Mouse (Mus musculus): ENCODE measurements at regions not wholly inside any gene's neighbourhood (a gene's known extent, or its start where the extent isn't known, plus 50 kb on each side); places are given as distances from the start of the nearest gene placed in this dataset.

DNA sequence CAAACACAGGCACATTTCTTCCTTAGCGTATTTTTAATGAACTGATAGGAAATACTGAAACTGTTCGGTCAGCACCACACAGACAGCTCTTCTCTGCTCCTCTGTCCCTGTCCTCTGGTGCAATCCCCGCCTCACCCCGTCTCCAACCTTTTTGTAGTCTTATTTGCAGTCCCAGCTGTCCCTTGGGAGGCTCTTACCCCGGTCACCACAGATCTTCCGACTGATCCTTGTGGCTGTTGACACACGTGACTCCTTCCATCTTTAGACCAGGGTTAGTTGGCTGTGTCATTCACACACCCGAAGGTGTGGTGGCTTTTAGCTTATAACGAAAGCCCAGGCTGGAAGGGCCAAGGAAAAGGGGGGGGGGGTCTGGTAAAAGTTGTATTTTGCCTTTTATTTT is 56.4 kb downstream of the Cyp26a1 start:
- Histone ChIP-seq H3K36me3 (replicated peaks) (no peaks in the 10 kb centered on the region), H3K27ac (replicated peaks) (no peak overlapping the region), H3K9ac (no peak overlapping the region), H3K4me1 (replicated peaks) (no peaks in the 10 kb centered on the region), H3K27me3 (no peaks in the 10 kb centered on the region), H3K4me3 (replicated peaks) (no peak overlapping the region), H3K4me2 (no peak overlapping the region), H3K9me3 (replicated peaks) (no peaks in the 10 kb centered on the region)
- ATAC-seq (ENCODE audit: insufficient read depth) = no peak
- 61% methylated on average over 9 of the region's 9 CpGs for WGBS (ENCODE audit: insufficient replicate concordance)

- WGBS (ENCODE audit: insufficient replicate concordance) = 67% methylated on average over 3 of the region's 3 CpGs
- no peak for ATAC-seq (ENCODE audit: insufficient read depth)
- H3K27ac ChIP-seq (replicated peaks) = no peak overlapping the region
- no peaks in the 10 kb centered on the region for H3K36me3 ChIP-seq (replicated peaks)
- H3K27me3 ChIP-seq = no peaks in the 10 kb centered on the region
- H3K4me2 ChIP-seq = no peak overlapping the region
- H3K9me3 ChIP-seq (replicated peaks) = no peaks in the 10 kb centered on the region
- H3K9ac ChIP-seq = no peak overlapping the region
- H3K4me3 ChIP-seq (replicated peaks) = no peak overlapping the region
- H3K4me1 ChIP-seq (replicated peaks) = no peaks in the 10 kb centered on the region
Observed at GRCm38 (mm10) chr19:37755372-37755771, 57.8 kb downstream of the Cyp26a1 start.

- ATAC-seq (ENCODE audit: insufficient read depth) = no peak
- H3K36me3 ChIP-seq (replicated peaks) = no peaks in the 10 kb centered on the region
- H3K4me3 ChIP-seq (replicated peaks) = no peak overlapping the region
- H3K9me3 ChIP-seq (replicated peaks) = no peaks in the 10 kb centered on the region
- H3K4me2 ChIP-seq = no peak overlapping the region
- no peaks in the 10 kb centered on the region for H3K27me3 ChIP-seq
- no peak overlapping the region for H3K27ac ChIP-seq (replicated peaks)
- no peaks in the 10 kb centered on the region for H3K4me1 ChIP-seq (replicated peaks)
- WGBS (ENCODE audit: insufficient replicate concordance) = 60% methylated on average over 4 of the region's 4 CpGs
- no peak overlapping the region for H3K9ac ChIP-seq
Observed at GRCm38 (mm10) chr19:37769376-37769775, 71.8 kb downstream of the Cyp26a1 start.

GRCm38 (mm10) chr19:37771956-37772355 is 74.4 kb downstream of the Cyp26a1 start:
- Histone ChIP-seq H3K9me3 (replicated peaks) (no peaks in the 10 kb centered on the region), H3K4me1 (replicated peaks) (no peaks in the 10 kb centered on the region), H3K9ac (no peak overlapping the region), H3K27me3 (no peaks in the 10 kb centered on the region), H3K4me2 (no peak overlapping the region), H3K4me3 (replicated peaks) (no peak overlapping the region), H3K27ac (replicated peaks) (no peak overlapping the region), H3K36me3 (replicated peaks) (no peaks in the 10 kb centered on the region)
- ATAC-seq (ENCODE audit: insufficient read depth) = no peak
- WGBS (ENCODE audit: insufficient replicate concordance) = 73% methylated on average over 6 of the region's 6 CpGs

GRCm38 (mm10) chr19:37774551-37774950 is 77.0 kb downstream of the Cyp26a1 start:
- H3K4me3 ChIP-seq (replicated peaks) = no peak overlapping the region
- H3K9ac ChIP-seq = no peak overlapping the region
- H3K27me3 ChIP-seq = no peaks in the 10 kb centered on the region
- H3K4me2 ChIP-seq = no peak overlapping the region
- no peaks in the 10 kb centered on the region for H3K36me3 ChIP-seq (replicated peaks)
- ATAC-seq (ENCODE audit: insufficient read depth) = no peak
- H3K27ac ChIP-seq (replicated peaks) = no peak overlapping the region
- whole genome bisulfite sequencing (ENCODE audit: insufficient replicate concordance) = 57% methylated on average over 4 of the region's 4 CpGs
- no peaks in the 10 kb centered on the region for H3K9me3 ChIP-seq (replicated peaks)
- no peaks in the 10 kb centered on the region for H3K4me1 ChIP-seq (replicated peaks)

DNA sequence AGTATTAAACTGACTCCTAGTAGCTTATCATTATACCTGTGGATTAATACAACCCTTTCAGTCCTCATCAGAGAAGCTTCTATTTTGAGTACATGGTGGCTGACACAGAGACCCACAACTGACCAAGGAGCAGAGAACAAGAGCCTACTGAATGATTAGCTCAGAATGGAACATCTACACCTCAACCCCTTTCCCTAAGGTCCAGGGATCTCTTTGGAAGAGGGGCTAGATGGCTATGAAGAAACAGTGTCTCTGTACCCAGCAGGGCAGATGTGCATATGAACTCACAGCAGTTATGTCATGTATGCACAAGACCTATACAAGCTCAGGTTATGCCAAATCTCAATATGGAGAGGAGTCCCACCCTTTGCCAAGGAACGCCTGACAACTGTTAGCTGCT is 77.4 kb downstream of the Cyp26a1 start:
- 56% methylated on average over 1 of the region's 1 CpGs for WGBS (ENCODE audit: insufficient replicate concordance)
- Histone ChIP-seq H3K27ac (replicated peaks) (no peak overlapping the region), H3K27me3 (no peaks in the 10 kb centered on the region), H3K4me2 (no peak overlapping the region), H3K4me3 (replicated peaks) (no peak overlapping the region), H3K9ac (no peak overlapping the region), H3K36me3 (replicated peaks) (no peaks in the 10 kb centered on the region), H3K4me1 (replicated peaks) (no peaks in the 10 kb centered on the region), H3K9me3 (replicated peaks) (no peaks in the 10 kb centered on the region)
- ATAC-seq (ENCODE audit: insufficient read depth) = no peak

DNA sequence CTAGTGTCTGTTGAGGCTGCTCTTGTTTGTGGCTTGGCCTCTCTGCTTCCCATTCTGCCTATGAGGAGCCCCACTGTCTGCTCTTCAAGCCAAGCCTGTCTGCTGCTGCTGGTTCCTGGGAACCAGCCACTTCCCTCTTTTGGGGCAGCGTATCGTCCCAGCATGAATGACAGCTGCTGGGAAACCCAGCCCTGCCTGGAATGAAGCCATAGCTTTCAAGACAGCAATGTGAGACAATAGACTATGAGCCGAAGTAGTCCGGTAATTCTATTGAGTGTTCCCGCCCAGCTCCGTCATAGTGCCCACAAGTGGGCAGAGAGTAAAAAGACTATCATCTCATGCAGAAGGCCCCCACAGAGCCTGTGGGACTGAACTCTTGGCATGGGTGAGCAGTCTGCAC is 80.4 kb downstream of the Cyp26a1 start:
- no peaks in the 10 kb centered on the region for H3K27me3 ChIP-seq
- ATAC-seq (ENCODE audit: insufficient read depth) = no peak
- 54% methylated on average over 6 of the region's 6 CpGs for WGBS (ENCODE audit: insufficient replicate concordance)

DNA sequence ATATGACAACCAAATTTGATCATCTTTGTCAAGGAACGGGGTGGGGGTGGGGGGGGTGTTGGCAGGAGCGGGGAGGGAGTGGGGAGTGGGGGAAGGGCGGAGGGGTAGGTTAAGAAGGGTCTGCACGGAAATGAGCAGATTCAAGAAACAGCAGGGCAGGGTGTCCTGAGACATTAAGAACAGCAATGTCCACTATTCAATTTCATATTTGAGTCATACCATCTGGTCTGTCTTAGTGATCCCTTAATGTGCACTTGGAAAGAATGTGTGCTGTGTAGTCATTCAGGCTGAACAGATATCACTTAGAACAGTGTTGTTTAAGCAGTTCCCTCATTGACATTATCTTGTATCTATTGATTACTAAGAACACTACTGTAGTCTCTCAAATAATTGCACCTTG is 81.0 kb downstream of the Cyp26a1 start:
- no peak overlapping the region for H3K27ac ChIP-seq (replicated peaks)
- 66% methylated on average over 4 of the region's 4 CpGs for WGBS (ENCODE audit: insufficient replicate concordance)
- no peak overlapping the region for H3K4me2 ChIP-seq
- no peaks in the 10 kb centered on the region for H3K27me3 ChIP-seq
- ATAC-seq (ENCODE audit: insufficient read depth) = no peak
- no peak overlapping the region for H3K4me3 ChIP-seq (replicated peaks)
- H3K9me3 ChIP-seq (replicated peaks) = no peaks in the 10 kb centered on the region
- H3K4me1 ChIP-seq (replicated peaks) = no peaks in the 10 kb centered on the region
- H3K36me3 ChIP-seq (replicated peaks) = no peaks in the 10 kb centered on the region
- H3K9ac ChIP-seq = no peak overlapping the region

More for the DNA sequence above, 80.4 kb downstream of the Cyp26a1 start:
- Histone ChIP-seq H3K36me3 (replicated peaks) (no peaks in the 10 kb centered on the region), H3K9ac (no peak overlapping the region), H3K4me2 (no peak overlapping the region), H3K4me1 (replicated peaks) (no peaks in the 10 kb centered on the region), H3K27ac (replicated peaks) (no peak overlapping the region), H3K9me3 (replicated peaks) (no peaks in the 10 kb centered on the region), H3K4me3 (replicated peaks) (no peak overlapping the region)

DNA sequence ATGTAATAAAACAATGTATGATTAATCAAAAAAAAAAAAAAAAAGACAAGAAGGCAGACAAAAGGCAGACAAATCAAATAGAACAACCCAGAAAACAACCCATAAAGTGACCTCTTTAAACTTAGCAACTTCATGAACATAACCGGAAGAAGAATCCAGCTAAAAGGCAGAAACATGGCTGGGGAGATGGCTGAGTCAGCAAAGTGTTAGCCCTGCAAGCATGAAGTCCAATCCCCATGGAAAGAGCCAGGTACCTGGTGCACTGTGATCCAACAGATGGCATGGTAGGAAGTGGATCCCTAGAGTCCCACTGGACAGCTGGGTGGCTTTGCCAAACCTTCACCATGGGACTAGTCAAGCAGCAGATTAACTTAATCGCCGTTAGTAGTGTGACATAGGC is 90.9 kb downstream of the Cyp26a1 start:
- H3K36me3 ChIP-seq (replicated peaks) = no peaks in the 10 kb centered on the region
- H3K4me1 ChIP-seq (replicated peaks) = no peaks in the 10 kb centered on the region
- H3K9ac ChIP-seq = no peak overlapping the region
- no peak overlapping the region for H3K27ac ChIP-seq (replicated peaks)
- ATAC-seq (ENCODE audit: insufficient read depth) = no peak
- H3K4me3 ChIP-seq (replicated peaks) = no peak overlapping the region
- no peak overlapping the region for H3K4me2 ChIP-seq
- WGBS (ENCODE audit: insufficient replicate concordance) = 71% methylated on average over 3 of the region's 3 CpGs
- no peaks in the 10 kb centered on the region for H3K9me3 ChIP-seq (replicated peaks)
- no peaks in the 10 kb centered on the region for H3K27me3 ChIP-seq

- Histone ChIP-seq H3K9me3 (replicated peaks) (no peaks in the 10 kb centered on the region), H3K4me2 (no peak overlapping the region), H3K4me1 (replicated peaks) (no peaks in the 10 kb centered on the region), H3K27me3 (no peaks in the 10 kb centered on the region), H3K27ac (replicated peaks) (no peak overlapping the region), H3K9ac (no peak overlapping the region), H3K4me3 (replicated peaks) (no peak overlapping the region), H3K36me3 (replicated peaks) (no peaks in the 10 kb centered on the region)
- ATAC-seq (ENCODE audit: insufficient read depth) = no peak
- 51% methylated on average over 12 of the region's 12 CpGs for WGBS (ENCODE audit: insufficient replicate concordance)
Observed at GRCm38 (mm10) chr19:37789576-37790180, 92.1 kb downstream of the Cyp26a1 start.

- H3K27me3 ChIP-seq = no peaks in the 10 kb centered on the region
- no peaks in the 10 kb centered on the region for H3K4me1 ChIP-seq (replicated peaks)
- no peaks in the 10 kb centered on the region for H3K9me3 ChIP-seq (replicated peaks)
- WGBS (ENCODE audit: insufficient replicate concordance) = 57% methylated on average over 24 of the region's 24 CpGs
- H3K4me2 ChIP-seq = no peak overlapping the region
- H3K9ac ChIP-seq = no peak overlapping the region
- H3K27ac ChIP-seq (replicated peaks) = no peak overlapping the region
- no peak for ATAC-seq (ENCODE audit: insufficient read depth)
- H3K36me3 ChIP-seq (replicated peaks) = no peaks in the 10 kb centered on the region
- no peak overlapping the region for H3K4me3 ChIP-seq (replicated peaks)
Observed at GRCm38 (mm10) chr19:37790281-37791073, 92.9 kb downstream of the Cyp26a1 start.

- no peak overlapping the region for H3K4me3 ChIP-seq (replicated peaks)
- no peak overlapping the region for H3K9ac ChIP-seq
- no peaks in the 10 kb centered on the region for H3K9me3 ChIP-seq (replicated peaks)
- no peak for ATAC-seq (ENCODE audit: insufficient read depth)
- no peak overlapping the region for H3K4me2 ChIP-seq
- no peaks in the 10 kb centered on the region for H3K4me1 ChIP-seq (replicated peaks)
- H3K36me3 ChIP-seq (replicated peaks) = no peaks in the 10 kb centered on the region
- no peaks in the 10 kb centered on the region for H3K27me3 ChIP-seq
- no peak overlapping the region for H3K27ac ChIP-seq (replicated peaks)
- WGBS (ENCODE audit: insufficient replicate concordance) = 73% methylated on average over 9 of the region's 9 CpGs
Observed at GRCm38 (mm10) chr19:37793176-37793575, 95.6 kb downstream of the Cyp26a1 start.

Measured in liver, embryonic 15.5 days (tissue).